Mouse (Mus musculus) gastrocnemius, postnatal 4 days (tissue): ENCODE measurements around the gene Slc25a21. TPM values are rescaled to one million over a fixed set of nuclear protein-coding genes. Genes with fewer than 3 reads are reported as not detected.

ENCODE experiments used
- DNase-seq, 2 experiments: peaks; one replicate each; pipeline ENCODE4 v3.0.0; 2021 to 2022; ENCODE audit warnings: low spot score in 2 of 2, mixed read lengths in 2 of 2
- total RNA-seq, 2 experiments: library from RNA; stranded (reverse); gene quantifications; 2 replicates each; pipeline ENCODE4 v1.2.3; 2021

Gene Slc25a21
- total RNA-seq, 2 experiments from 2014 or later = 0.41 to 0.42 TPM

DNA sequence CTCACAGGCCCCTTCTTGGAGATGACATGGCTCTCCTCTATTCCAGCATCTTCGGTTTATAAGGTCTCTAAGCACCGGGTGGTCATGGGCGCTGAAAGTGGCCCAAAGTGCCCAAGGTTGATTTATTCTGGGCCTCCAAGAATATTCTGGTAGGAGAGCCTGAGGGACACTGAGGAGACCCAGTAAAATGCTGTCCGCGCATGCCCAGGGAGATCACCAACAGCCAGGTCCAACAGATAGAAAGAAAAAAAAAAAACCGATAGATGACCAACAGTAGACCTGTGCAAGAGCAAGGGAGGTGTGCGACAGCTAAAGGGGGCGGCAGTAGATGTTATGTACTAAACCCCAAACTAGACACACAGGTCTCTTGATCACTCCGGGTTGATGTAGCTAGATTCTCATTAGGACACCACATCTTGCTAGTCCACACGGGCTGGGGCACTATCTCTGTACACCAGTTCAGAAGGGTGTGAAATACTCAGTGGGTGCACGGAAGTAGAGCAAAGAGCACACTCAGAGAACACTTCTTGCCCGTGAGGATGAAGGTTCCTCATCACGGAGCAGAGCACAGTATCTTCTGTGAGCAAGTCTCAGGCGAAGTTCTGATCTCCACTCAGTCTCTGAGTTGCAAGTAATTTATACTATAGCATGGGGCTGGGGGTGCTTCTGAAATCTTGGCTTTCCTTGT is 503.7 kb downstream of the Slc25a21 start:
- no peak for DNase-seq

DNA sequence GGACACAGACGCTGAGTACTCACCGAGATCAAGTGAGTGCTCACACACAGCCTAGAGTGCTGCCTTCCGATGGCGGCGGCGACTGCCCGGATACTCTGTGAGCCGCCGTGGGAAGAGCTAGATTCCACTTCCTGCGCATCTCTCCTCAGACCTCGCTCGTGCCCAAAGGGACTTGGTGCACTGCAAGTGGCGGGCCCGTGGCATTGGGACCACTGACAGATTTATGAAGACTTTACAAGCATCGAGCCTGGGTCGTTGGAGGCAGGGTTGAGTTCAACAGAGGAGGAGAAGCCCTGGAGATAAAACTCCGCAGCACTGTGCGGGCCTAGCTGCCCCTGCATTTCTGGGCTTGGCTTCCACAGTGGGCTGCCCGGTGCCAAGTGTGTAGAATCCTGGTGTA is 504.7 kb downstream of the Slc25a21 start:
- no peak for DNase-seq

DNA sequence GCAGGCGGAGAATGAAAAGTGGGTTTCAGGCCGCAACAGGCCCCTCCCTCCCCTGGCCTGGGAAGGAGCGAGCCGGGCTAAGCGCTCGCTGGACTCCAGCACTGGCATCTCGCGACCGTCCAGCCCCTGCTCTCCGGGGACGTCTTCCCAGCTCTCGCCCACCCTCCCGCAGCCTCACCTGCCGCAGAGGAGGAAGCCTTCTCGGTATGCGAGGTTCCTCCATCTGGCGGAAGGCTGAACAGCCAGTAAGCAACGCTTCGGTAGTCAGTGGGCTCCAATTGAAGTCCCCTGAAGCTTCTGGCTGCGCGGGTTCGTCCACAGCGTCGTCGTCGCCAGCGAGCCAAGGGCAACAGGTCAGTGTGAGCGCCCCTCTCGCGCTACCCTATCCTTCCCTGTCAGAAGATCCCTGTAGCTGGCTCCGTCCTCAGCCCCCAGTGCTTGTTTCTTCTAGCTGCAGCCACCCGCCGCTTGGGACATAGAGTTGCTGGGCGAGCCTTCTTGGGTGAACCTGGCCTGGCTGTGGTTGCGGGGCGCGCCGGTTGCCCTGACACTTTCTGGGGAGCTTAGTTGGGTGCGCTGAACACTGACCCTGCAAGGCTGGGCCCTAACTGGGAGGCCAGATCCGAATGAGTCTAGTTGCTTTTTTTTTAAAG is 505.7 kb downstream of the Slc25a21 start, which contains the start of gene Pax9:
Pax9 (plus strand) TSS at position 341 of the 653 bp plus-strand sequence.
- DNase-seq = peak in 1 of 2 experiments; percentile 12

DNA sequence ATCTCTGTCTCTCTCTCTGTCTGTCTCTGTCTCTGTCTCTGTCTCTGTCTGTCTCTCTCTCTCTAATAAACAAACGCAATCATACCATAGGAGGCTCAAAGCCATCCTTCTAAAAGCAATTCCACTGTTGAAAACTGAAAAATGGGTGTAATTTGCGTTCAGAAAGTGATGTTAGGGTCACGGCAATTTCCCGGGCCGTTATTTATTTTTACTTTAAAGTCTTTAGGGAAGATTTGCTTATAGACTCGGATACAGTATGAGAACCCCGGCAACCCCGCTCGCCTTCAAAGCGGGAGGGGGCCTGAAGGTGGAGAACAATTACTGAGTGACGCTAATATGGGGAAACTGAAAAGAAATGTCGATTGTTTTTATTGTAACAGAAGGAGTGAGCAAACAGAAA is 506.3 kb downstream of the Slc25a21 start:
- DNase-seq = no peak

DNA sequence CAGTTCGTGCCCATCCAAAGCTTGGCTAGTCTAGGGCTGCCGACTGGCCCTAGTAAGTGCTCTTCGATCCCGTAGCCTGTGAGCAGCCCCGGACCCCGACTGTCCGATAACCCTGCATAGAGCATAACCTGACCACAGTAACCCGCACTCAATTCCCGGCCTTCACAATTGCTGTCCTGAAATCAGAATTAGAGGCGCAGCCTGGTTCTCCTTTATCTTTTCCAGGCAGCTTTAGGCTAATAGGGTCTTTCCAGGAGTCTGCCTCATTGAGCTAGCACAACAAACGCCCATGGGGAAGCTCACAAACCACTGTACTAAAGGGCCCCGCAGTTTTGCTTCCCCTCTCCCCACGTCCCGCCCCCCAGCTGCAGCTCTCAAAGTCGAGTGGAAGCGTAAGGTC is 506.9 kb downstream of the Slc25a21 start:
- no peak for DNase-seq

DNA sequence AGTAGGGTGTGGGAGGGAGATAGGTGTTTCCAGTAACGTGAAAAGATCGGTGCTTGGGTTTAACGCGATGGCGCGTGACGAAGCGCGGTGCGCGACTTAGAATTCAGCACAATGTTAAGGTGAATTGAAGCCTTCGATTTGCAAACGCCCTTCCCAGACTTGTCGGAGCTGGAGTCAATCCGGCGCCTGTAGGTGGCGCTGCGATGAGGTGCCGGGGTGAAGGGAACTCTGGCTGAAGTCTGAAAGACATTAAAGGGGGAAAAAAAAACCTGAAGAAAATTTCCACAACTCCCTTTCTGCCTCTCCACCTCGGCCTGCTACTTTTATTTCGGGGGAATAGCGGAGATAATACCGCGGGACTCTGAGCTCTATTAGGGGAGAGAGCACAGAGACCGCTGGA is 507.5 kb downstream of the Slc25a21 start:
- DNase-seq = peak in 1 of 2 experiments; percentile 47

- DNase-seq = no peak
Measured at GRCm38 (mm10) chr12:56689331-56689730, 507.9 kb downstream of the Slc25a21 start.

DNA sequence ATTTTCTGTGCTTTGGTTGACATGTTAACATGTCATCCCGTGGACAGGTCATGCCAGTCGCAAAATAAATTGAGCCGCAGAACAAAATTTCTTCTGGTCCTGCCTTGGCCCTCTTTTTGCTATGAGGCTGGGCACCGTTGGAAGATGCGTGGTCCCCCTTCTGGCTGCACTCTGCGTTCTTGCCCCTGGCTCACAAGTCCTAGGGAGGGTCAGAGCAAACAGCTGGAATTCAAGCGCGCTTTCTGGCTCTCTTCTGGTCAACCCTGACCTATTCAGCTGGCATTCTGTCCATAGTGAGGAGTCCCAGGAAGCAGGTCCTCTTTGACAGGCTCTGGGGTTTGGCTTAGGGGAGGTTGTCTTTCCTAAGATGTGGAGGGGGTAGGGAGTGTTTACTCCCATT is 508.4 kb downstream of the Slc25a21 start:
- no peak for DNase-seq

DNA sequence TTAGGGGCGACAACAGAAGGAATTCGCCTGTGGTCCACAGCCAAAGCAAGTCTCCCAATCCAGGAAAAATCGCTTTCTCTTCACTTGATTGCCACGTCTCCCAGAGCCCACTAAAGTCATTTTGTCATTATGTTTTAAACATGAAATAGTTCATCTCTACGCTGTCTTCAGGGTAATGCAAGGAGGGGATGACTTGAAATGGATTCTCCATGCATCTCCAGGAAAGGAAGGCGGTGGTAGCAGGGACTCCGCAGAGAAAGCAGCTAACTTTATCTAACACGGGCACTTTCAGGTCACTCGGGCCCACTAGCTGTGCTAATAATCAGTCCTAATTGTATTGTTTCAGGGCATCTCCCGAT is 508.8 kb downstream of the Slc25a21 start:
- DNase-seq = no peak

DNA sequence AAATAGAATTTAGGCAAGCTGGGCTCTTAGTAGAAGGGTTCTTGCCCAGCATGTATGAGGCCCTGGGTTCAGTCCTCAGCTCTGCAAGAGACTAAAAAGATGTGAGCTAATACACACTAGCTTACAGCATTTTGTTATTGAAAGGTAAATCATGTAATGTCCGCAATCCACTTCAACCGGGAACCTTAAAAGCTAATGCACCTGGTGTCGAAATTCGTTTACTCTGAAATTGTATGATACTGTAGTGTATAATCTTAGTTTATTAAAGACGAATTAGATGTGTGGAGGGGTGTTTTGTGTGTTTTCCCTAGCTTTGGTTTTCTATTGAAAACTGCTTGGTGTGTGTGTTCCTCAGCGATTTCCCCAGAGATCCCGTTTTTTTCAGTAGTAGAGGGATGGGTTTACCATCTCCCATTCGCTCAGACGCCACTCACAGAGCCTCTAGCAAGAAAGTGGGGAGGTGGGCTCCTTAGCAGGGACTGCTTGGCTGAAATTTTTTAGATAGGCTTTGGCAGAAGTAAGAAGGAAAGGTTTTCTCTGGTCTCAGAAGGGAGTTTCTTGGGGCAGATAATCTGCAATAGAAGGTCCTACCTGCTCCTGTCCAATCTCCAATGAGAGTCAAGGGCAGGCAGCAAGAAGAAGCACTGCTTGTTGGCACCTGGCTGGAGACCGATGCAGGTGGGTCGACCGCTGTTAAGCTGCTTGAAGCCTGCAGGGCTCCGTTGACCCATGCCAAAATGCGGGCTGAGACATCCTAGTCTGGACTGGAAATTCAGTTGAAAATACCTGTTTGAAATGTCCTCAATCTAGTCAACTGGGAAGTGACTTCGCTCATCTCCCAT is 509.4 kb downstream of the Slc25a21 start:
- DNase-seq = no peak

- DNase-seq = peak in 1 of 2 experiments; percentile 45
Measured at GRCm38 (mm10) chr12:56681096-56681811, 516.0 kb downstream of the Slc25a21 start.

GRCm38 (mm10) chr12:56677620-56678019 is 519.7 kb downstream of the Slc25a21 start:
- no peak for DNase-seq

DNA sequence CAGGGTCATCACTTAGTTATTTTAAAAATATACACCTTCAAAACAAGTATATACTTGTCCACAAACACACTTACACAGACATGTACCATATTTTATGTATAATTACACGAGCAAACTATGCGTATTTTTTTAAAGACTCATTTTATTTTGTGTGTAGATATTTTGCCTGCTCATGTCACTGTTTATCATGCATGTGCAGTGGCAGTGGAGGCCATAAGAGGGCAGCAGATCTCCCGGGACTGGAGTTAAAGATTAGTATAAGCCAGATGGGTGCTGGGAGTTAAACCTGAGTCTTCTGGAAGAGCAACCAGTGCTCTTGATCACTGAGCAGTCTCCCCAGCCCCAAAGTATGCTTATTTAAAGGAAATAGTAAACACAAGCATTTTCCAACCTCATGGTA is 522.5 kb downstream of the Slc25a21 start:
- no peak for DNase-seq

DNA sequence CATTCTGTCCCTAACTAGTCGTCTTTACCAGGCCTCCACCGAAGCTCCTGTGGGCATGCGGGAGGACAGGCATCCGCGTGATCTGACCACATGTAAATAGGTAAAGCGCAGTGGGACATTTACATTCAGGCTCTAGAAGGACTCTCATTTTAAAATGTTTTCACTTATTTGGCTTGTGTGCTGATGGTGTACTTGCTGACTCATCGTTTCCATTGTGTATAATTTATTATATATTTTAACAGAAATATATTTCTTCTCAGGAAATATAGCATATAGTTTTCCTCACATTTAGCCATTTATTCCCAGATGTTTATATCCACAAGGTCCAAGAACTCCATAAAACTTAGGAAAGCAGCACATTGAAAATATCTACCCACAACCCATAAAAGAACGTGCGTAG is 526.5 kb downstream of the Slc25a21 start:
- no peak for DNase-seq

DNA sequence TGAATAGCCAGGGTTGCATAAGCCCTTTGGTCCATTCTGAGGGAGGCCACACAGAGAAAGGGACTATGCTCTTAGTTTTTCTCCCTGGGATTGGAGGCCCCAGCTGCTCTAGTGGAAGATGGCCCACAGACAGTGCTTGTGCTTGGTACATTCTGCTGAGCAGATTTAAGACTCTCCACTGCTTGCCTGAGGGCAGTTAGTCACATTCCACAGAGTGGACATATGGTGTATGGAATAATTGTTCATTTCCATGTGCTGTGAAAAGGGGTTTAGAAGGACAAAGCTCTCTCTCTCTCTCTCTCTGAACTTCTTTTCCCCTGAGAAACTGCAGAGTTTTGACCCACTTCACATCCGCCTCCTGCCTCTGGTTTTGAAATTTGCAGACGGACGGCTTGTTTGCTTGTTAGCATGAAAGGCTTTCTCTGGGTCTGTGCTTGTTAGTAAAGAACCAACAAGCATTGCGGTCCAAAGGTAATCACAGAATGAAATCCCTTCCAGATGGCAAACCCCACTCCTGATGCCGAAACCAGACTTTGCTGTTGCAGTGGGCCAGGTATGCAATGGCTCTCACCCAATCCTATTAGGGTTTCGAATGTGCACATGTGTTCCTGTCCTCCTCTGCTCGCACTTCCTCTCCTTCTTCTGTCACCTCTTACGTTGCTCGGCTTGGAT is 527.7 kb downstream of the Slc25a21 start:
- no peak for DNase-seq

Other genes starting within 250 kb of the Slc25a21 start
- gene Prps1l3, start 32.9 kb upstream of the Slc25a21 start, total RNA-seq = 10 to 100 TPM; 25.1 to 31.9 TPM
- 1 to 10 TPM; 6.0 to 7.6 TPM for gene Mipol1, start 33.0 kb upstream of the Slc25a21 start, total RNA-seq